Mouse (Mus musculus): ENCODE measurements at regions not wholly inside any gene's neighbourhood (a gene's known extent, or its start where the extent isn't known, plus 50 kb on each side); places are given as distances from the start of the nearest gene placed in this dataset.
"Not testable (repeated sequence)": the region's sequence is repeated elsewhere in the genome, so short reads cannot be mapped to it uniquely, and the experiment has no call there.

DNA sequence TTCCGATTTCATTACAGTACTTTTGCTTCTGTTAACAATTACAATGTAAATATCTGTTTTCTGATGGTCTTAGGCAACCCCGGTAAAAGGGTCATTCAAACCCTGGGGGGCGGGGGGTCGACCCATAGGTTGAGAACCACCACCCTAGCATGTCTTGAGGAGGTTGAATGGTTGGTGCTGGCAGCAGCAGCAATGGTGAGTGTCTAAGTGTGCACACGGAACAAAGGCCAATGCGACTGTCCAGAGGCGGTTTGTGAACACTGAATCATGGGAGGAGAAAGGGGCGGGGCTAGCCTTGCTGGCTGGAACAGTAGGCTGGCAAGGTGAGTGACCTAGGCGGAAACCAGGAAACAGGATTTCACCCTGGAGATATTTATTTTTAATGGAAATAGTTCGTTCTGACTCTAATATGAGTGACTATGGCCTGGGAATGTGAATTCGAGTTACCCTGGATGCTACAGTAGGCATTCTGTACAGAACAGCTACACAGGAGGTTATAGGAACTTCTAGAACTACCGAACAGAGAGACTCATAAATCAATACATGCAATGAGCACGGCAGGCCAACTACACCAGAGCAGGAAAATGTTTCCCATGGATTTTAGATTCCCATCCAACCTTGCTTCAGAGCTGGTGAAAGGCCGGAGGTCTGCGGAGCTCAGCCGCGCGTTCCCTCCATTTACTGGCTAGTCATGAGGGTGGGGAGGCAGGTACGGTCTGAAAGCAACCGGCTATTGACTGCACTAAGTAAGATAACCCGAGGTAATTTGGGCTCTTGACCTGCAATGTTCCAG is 181.0 kb downstream of the Katnal1 start:
- 94% methylated on average over 21 of the region's 21 CpGs for WGBS
- H3K27me3 ChIP-seq (ENCODE audit: control insufficient read depth, insufficient read depth, low read length) = no peaks in the 10 kb centered on the region
- H3K4me3 ChIP-seq (ENCODE audit: control insufficient read depth, insufficient read depth, low read length) = no peak overlapping the region
- TF ChIP-seq CTCF (IDR thresholded peaks at IDR 0.05; ENCODE audit: borderline replicate concordance, control insufficient read depth, extremely low read depth, insufficient read depth, low read length, poor library complexity) (no peak), POLR2A (IDR thresholded peaks at IDR 0.05; ENCODE audit: control insufficient read depth, extremely low read depth, insufficient read depth, low read length, poor library complexity) (no peak)
- no peak overlapping the region for H3K27ac ChIP-seq (ENCODE audit: control insufficient read depth, insufficient read depth, low read length)
- no peaks in the 10 kb centered on the region for H3K4me1 ChIP-seq (replicated peaks; ENCODE audit: control insufficient read depth, insufficient read depth, low read length)
- no peaks in the 10 kb centered on the region for H3K36me3 ChIP-seq (ENCODE audit: control insufficient read depth, insufficient read depth, low read length)
- DNase-seq = no peak

DNA sequence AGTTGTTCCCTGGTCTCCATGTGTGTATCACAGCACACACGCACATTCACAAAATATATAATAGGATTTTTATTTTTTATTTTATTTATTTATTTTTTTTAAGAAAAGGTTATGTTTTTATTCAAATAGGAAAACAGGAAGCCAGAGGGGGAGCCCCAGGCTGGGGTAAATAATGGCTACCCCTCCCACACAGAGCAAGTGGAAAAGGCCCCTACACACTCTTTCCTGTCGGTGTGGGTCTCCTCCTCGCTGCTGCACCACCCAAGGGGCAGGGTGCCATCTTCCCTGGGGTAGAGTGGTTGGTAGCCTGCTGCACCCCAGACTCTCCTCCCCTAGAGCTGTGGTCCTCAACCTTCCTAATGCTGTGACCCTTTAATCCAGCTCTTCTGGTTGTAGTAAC is 181.6 kb downstream of the Katnal1 start:
- WGBS = 77% methylated on average over 3 of the region's 3 CpGs
- no peaks in the 10 kb centered on the region for H3K4me1 ChIP-seq (replicated peaks; ENCODE audit: control insufficient read depth, insufficient read depth, low read length)
- TF ChIP-seq CTCF (IDR thresholded peaks at IDR 0.05; ENCODE audit: borderline replicate concordance, control insufficient read depth, extremely low read depth, insufficient read depth, low read length, poor library complexity) (no peak), POLR2A (IDR thresholded peaks at IDR 0.05; ENCODE audit: control insufficient read depth, extremely low read depth, insufficient read depth, low read length, poor library complexity) (no peak)
- H3K4me3 ChIP-seq (ENCODE audit: control insufficient read depth, insufficient read depth, low read length) = no peak overlapping the region
- H3K36me3 ChIP-seq (ENCODE audit: control insufficient read depth, insufficient read depth, low read length) = no peaks in the 10 kb centered on the region
- H3K27ac ChIP-seq (ENCODE audit: control insufficient read depth, insufficient read depth, low read length) = no peak overlapping the region
- no peaks in the 10 kb centered on the region for H3K27me3 ChIP-seq (ENCODE audit: control insufficient read depth, insufficient read depth, low read length)
- DNase-seq = no peak

DNA sequence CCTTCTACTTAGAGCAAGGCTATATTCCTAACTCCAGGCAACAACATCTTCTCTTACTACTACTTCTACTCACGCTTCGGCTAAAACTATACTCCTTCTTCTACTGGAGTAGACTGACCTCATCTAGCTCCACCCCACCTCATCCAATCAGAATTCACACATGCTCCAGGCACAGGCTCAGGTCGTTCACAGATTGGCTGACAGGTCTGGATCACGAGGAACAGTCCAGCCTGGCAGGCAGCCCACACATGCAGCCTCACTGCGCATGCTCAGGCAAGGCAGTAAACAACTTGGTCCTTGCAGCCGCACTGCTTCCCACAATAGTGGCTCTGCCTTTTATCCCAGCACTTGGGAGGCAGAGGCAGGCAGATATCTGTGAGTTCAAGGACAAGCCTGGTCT is 182.4 kb downstream of the Katnal1 start:
- H3K27ac ChIP-seq (ENCODE audit: control insufficient read depth, insufficient read depth, low read length); DNase-seq: not testable (repeated sequence)
- 58% methylated on average over 6 of the region's 6 CpGs for WGBS

DNA sequence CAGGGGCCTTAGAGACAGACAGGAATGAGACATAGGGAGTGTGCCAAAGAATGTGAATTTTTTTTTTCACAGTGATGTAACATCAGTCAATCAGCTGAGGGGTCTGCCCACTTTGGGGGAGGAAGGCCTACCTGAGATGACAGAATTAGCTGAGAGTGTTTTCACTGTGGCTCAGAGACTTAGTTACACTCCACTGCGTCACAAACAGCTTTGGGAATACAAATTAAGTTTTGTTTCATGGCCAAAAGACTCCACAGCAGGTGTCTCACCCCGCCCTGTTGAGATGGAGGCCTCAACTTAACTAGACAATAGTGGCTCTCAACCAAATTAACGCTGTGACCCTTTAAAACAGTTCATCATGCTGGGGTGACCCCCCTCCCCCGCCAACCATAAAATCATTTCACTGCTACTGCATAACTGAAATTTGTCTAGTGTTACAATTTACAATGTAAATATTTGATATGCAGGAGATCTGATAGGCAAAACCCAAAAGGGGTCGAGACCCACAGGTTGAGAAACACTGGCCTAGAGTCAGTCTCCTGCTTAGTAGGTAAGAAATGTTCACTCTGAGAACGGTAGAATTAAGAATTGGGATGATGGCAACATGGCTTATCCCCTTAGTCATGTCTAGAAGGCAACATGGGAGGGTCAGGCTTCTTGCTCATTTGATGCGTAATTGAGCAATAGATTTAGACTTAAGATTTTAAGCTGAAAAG is 184.3 kb downstream of the Katnal1 start:
- Histone ChIP-seq H3K4me3 (ENCODE audit: control insufficient read depth, insufficient read depth, low read length) (no peak overlapping the region), H3K4me1 (replicated peaks; ENCODE audit: control insufficient read depth, insufficient read depth, low read length) (peaks cover 7% of the 10 kb centered on the region), H3K27me3 (ENCODE audit: control insufficient read depth, insufficient read depth, low read length) (no peaks in the 10 kb centered on the region), H3K36me3 (ENCODE audit: control insufficient read depth, insufficient read depth, low read length) (no peaks in the 10 kb centered on the region), H3K27ac (ENCODE audit: control insufficient read depth, insufficient read depth, low read length) (no peak overlapping the region)
- TF ChIP-seq CTCF (IDR thresholded peaks at IDR 0.05; ENCODE audit: borderline replicate concordance, control insufficient read depth, extremely low read depth, insufficient read depth, low read length, poor library complexity) = no peak
- no peak for TF ChIP-seq POLR2A (IDR thresholded peaks at IDR 0.05; ENCODE audit: control insufficient read depth, extremely low read depth, insufficient read depth, low read length, poor library complexity)
- WGBS = 96% methylated on average over 7 of the region's 7 CpGs
- no peak for DNase-seq

More for the DNA sequence above, 182.4 kb downstream of the Katnal1 start:
- H3K27me3 ChIP-seq (ENCODE audit: control insufficient read depth, insufficient read depth, low read length); H3K36me3 ChIP-seq (ENCODE audit: control insufficient read depth, insufficient read depth, low read length); H3K4me1 ChIP-seq (replicated peaks; ENCODE audit: control insufficient read depth, insufficient read depth, low read length); H3K4me3 ChIP-seq (ENCODE audit: control insufficient read depth, insufficient read depth, low read length): not testable (repeated sequence)

DNA sequence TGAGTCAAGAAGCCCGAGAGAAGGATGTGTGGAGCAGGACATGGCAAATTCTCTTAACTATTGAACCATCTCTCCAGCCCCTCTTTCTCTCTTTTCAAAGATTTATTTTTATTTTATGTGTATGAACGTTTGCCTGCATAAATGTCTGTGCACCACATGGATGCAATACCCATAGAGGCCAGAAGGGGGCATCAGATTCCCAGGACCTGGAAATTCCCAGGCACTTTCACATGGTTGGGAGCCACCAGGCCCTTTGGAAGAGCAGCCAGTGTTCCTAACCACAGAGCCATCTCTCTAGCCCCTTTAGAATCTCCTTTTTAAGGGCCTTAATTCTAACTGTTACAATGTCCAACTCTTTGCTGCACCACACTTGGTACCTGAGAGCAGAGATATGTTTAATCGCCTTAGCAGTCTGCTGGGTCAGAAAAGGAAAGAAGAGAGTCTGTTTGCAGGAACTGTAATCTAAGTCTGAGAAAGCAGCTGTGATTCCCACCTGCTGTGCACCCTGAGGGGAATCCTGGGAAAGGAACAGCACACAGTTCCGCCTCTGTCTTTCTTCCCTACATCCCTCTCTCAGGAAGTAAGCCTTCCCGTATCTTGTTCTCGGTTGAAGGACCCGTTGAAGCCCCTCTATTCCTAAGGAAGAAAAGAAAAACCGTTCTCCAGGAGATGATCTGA is 186.8 kb downstream of the Katnal1 start:
- DNase-seq = no peak
- Histone ChIP-seq H3K27ac (ENCODE audit: control insufficient read depth, insufficient read depth, low read length) (no peak overlapping the region), H3K4me3 (ENCODE audit: control insufficient read depth, insufficient read depth, low read length) (no peak overlapping the region), H3K36me3 (ENCODE audit: control insufficient read depth, insufficient read depth, low read length) (no peaks in the 10 kb centered on the region), H3K4me1 (replicated peaks; ENCODE audit: control insufficient read depth, insufficient read depth, low read length) (peaks cover 14% of the 10 kb centered on the region), H3K27me3 (ENCODE audit: control insufficient read depth, insufficient read depth, low read length) (no peaks in the 10 kb centered on the region)
- 98% methylated on average over 8 of the region's 8 CpGs for WGBS
- TF ChIP-seq POLR2A (IDR thresholded peaks at IDR 0.05; ENCODE audit: control insufficient read depth, extremely low read depth, insufficient read depth, low read length, poor library complexity) (no peak), CTCF (IDR thresholded peaks at IDR 0.05; ENCODE audit: borderline replicate concordance, control insufficient read depth, extremely low read depth, insufficient read depth, low read length, poor library complexity) (no peak)

DNA sequence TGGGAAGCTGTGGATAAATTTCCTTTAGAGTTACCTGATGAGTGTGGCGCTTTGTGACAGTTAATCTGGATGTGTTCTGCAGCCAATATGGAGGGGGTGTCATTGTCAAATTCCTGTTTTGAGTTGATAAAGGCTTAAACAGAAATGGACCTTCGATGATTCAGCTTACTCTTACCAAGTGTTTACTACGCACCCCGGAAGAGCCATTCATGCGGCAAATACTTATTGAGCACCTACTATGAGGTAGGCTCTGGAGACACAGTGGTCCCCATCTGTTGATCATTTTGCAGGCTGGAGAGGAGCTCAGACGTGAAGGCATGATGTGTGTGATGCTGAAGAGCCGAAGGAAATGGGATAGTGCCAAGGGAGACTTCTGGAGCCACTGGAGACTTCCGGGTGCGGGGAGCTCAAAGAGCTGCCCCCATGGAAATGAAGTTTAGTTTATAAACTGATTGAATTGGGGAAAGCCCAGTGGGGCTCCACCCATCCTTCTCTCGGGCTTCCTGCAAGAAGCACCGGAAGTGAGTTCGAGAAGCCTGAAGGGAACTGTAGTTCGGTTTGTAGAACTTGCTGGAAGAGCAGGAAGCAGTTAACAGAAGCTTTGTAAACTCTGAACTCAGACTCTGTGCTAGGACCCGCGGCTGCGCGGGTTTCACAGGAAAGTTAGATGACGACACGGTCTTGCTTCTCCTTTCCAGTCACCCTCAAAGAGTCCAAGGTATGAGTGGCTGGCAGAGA is 187.7 kb downstream of the Katnal1 start:
- Histone ChIP-seq H3K36me3 (ENCODE audit: control insufficient read depth, insufficient read depth, low read length) (no peaks in the 10 kb centered on the region), H3K27me3 (ENCODE audit: control insufficient read depth, insufficient read depth, low read length) (no peaks in the 10 kb centered on the region), H3K27ac (ENCODE audit: control insufficient read depth, insufficient read depth, low read length) (no peak overlapping the region), H3K4me3 (ENCODE audit: control insufficient read depth, insufficient read depth, low read length) (no peak overlapping the region), H3K4me1 (replicated peaks; ENCODE audit: control insufficient read depth, insufficient read depth, low read length) (peaks cover 14% of the 10 kb centered on the region)
- WGBS = 83% methylated on average over 19 of the region's 19 CpGs
- DNase-seq = no peak
- TF ChIP-seq POLR2A (IDR thresholded peaks at IDR 0.05; ENCODE audit: control insufficient read depth, extremely low read depth, insufficient read depth, low read length, poor library complexity) = no peak
- no peak for TF ChIP-seq CTCF (IDR thresholded peaks at IDR 0.05; ENCODE audit: borderline replicate concordance, control insufficient read depth, extremely low read depth, insufficient read depth, low read length, poor library complexity)

Data from thymus, adult 2 months (tissue).